Mouse (Mus musculus) left cerebral cortex, postnatal 25 days (tissue): ENCODE measurements around the gene Myo3b. TPM values are rescaled to one million over a fixed set of nuclear protein-coding genes. Genes with fewer than 3 reads are reported as not detected.
"Not testable (repeated sequence)": the region's sequence is repeated elsewhere in the genome, so short reads cannot be mapped to it uniquely, and the experiment has no call there.

Experiments used
- DNase-seq, 2 experiments: peaks; one replicate each; pipeline ENCODE4 v3.0.0; 2022; ENCODE audit warnings: low spot score in 2 of 2, mixed read lengths in 1 of 2
- intact Hi-C: fragments of 180-260 bp; cut with DNase I; formaldehyde crosslinking; loops from one replicate; pipeline ENCODE4 v1.15.1; 2025
- total RNA-seq, 2 experiments: library from RNA; stranded (reverse); gene quantifications; 2 replicates each; pipeline ENCODE4 v1.2.3; 2021

Myo3b gene
- 1 to 10 TPM in 1 of 2 experiments, under 1 TPM in 1; 0.71 to 1.2 TPM for total RNA-seq

DNA sequence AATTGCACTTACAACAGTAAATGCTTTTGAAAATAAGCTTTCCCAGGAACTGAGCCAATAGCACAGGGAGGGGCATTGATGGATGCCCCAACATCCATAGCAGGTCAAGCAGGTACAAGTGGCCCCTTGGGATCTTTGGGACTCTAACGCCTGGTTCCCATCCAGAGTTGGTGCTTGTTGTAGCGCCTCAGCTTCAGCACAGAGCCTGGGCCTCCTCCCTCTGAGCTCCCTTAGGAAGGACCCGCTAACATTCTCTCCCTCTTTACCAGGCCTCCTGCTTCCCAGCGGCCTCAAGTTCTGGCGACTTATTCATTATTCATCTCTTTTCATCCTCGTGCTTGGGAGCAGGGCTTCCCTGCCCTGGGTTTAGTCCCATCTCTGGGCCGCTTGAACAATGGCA lies at the start of gene Myo3b:
Myo3b (plus strand) TSS at position 375 of the 400 bp plus-strand sequence.
- intact Hi-C loops: no loop called here
- no peak for DNase-seq

DNA sequence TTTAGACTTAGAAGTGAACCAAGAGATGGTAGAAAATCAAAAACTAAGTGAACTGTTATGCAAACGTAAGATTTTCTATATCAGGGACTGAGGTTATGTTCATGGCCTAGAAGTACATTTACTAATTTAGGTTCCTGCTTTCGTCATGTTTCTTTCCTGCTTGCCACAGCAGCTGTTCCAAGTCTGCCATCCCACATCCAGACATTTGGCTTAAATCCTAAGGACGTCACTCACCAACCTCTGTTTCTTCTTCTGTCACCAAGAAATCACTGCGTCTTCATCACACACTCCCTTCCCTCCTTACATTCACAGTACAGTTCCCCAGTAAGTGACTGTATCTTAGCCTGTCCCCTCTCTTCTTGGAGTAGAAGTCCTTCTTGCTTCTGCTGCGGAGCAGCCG lies 49.7 kb upstream of the Myo3b start:
- intact Hi-C loops: no loop called here
- peak in 1 of 2 experiments; percentile 73 for DNase-seq

DNA sequence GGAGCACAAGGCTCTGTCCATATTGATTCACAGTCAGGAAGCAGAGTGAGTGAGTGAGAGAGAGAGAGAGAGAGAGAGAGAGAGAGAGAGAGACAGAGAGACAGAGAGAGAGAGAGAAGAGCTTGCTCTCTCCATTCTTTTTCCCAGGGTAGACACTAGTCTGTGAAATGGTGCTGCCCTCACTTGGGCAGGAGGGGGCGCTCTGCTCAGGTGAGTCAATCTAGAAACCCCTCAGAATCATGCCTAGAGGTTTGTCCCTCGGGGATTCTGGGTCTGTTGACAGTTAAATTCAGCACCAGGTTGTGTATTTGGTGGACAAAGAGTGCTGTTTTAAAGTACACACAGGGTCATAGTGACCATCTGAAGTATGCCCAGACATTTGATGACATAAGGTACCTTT lies 48.3 kb upstream of the Myo3b start:
- intact Hi-C loops: no loop called here
- no peak for DNase-seq

DNA sequence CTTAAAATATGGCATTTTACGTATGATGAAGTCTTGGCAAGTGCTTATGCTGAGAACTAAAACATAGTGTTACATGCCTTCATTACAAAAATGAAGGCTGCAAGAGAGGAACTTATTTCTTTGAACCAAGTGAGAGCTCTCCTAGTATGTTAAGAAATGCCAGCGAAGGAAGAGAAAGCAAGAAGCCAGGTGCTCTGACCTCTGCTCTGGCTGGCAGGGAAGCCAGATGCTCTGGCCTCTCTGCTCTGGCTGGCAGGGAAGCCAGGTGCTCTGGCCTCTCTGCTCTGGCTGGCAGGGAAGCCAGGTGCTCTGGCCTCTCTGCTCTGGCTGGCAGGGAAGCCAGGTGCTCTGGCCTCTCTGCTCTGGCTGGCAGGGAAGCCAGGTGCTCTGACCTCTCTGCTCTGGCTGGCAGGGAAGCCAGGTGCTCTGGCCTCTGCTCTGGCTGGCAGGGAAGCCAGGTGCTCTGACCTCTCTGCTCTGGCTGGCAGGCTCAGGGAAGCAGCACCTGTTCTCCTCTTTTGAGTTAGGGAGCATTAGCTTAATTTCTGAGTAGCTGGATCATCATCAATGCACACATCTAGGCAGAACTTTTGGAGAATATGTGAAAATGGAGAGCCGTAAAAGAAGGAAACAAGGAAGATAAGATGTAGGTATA lies 44.7 kb upstream of the Myo3b start:
- intact Hi-C loops, DNase-seq: not testable (repeated sequence)

DNA sequence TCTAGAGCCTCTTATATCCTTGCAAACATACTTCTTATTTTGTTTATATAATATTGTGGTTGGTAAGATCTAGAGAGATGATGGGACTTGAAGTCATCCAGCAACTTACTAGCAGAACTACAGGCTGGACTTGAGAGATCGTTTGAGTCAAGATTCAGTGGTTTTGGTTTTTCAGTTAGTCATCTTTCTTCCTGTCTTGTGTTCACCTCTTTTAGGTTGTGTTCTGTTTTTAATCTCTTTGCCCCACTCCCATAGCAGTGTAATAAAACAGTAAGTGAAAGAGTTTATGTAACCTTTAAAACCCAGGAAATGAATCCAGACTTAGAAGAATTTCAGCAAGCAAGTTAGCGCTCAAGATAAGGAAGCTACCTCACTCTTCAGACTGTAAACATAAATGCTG lies 44.1 kb upstream of the Myo3b start:
- no peak for DNase-seq
- intact Hi-C loops: no loop called here

DNA sequence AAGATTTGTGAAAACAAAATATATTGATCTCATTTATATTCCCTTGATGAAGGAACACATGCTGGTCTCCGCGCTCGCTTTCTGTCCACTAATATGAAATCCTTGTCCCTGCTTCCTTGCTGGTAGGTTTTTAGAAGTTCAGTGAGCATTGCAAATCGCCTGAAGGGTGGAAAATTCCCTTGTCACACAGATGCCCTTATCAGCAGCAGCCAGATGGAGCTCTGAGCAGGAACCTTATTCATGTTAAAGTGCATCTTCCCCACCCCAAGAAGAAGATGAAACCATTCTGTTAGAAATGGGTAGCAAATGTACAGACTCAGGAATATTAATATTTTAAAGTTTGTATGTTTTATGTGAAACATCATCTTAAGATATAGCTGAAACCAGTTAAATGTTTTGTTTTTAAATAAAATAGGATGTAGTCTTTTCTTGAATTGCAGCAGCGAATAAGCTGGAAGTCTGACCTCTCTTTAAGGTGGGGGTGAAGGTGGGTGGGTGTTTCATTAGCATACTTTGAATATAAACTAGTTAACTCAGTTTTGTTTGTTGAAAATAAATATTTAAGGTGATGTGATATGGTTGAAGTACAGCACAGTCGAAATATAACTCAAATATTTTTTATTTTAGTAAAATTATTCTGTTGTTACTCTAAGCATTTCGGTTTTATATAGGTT lies 39.7 kb upstream of the Myo3b start:
- DNase-seq: no peak
- intact Hi-C loops: no loop called here

DNA sequence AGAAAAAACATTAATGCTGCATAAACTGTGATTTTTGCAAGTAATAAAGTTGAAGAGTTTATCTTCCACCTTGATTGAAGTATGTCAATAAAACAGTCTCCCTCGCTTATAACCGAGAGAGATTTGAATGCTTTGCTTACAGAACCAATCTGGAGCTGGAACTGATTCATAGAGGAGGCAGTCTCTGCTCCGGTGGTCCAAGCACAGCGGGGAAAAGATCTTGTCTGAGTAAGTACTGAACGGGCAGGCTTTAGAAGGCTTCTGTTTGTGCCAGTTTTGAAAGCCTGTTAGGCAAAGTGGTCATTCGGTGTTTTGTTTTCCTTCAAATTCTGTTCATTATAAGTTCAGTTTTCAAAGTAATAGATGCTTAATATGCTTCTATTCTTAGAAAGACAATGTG lies 38.6 kb upstream of the Myo3b start:
- DNase-seq: no peak
- intact Hi-C loops: no loop called here

DNA sequence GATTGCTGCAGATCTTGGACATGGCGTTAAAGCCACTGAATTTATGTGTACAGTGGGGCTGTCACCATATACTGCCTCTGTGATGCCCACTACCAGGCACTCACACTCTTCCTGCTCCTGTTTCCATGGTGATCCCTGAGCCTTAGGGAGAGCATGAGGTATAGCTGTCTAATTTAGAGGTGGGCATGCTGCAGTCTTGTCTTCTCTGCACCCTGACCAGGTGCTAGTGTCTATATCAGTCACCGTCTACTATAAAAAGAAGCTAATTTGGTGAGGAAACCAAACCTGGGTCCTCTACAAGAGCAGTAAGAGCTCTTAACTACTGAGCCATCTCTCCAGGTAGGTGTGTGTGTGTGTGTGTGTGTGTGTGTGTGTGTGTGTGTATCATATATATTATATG lies 32.4 kb upstream of the Myo3b start:
- no peak for DNase-seq
- intact Hi-C loops: no loop called here

DNA sequence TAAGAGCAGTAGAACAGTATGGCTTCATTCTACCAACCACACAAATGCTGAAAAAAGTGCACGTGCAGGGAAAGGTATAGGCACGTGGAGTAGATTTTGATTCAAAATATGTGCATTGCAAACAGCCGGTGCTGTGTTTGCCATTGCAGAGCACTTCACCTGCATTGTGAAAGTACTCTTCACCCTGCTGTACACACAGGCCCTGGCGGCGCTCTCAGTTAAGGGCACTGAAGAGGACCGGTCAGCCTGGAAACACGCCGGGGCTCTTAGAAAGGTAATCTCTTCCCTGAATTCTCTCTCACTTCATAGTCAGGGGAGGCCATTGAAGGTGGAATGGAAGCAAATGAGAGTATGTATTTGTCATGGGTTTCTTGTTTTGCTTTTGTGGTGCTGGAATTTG lies 26.0 kb upstream of the Myo3b start:
- intact Hi-C loops: no loop called here
- no peak for DNase-seq

DNA sequence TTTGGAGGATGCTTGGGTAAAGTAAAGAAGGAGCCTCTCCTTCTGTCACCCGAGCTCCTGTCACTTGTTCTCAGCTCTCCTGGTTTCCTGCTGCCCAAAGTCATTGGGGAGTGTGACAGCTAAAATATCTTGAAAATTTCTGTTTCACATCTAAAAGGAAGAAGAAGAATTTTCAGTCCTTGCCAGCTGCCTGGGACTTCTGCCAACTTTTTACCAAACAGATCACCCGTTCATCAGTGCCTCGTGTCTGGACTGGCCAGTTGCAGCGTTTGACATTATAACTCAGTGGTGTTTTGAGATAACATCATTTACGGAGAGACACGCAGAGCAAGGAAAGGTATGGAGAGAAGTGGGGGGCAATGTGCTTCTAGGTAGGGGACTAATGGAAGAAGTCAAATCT lies 20.7 kb upstream of the Myo3b start:
- DNase-seq: peak in 1 of 2 experiments; percentile 46
- intact Hi-C loops: no loop called here

DNA sequence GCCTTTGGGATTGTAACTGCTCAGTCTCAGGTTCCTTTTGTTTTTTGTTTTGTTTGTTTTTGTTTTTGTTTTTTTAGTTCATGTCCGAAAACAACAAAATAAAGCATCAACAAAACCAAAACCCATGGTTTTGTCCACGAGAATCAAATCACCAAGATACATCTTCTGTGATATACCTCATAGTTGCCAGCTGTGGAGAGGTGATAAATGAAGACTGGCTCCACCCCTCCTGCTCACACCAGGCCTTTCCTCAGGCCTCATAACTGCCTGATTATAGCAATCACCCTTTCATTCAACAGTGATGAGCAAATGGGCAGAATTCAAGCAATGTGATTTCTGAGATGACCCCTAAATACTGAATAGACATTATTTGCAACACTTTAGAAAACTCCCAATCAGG lies 14.5 kb upstream of the Myo3b start:
- DNase-seq: no peak
- intact Hi-C loops: no loop called here

DNA sequence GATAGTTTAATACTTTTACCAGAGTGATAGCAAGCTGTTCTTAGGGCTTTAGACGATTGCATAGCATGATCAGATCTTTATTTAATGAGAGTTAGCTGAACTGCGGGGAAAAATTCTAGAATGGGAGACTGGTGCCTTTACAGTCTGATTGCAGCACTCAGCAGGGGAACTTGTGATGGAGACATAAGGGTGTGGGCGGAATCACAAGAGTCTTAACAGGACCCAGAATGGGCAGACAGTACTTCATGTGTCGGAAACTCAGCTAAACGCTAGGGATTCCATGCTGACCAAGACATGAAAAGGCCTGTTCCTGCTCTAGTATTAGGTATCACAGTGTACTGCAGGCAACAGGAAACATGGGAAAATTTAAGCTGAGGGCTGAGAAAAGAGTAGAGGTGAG lies 13.2 kb upstream of the Myo3b start:
- intact Hi-C loops: no loop called here
- peak in 1 of 2 experiments; percentile 76 for DNase-seq

DNA sequence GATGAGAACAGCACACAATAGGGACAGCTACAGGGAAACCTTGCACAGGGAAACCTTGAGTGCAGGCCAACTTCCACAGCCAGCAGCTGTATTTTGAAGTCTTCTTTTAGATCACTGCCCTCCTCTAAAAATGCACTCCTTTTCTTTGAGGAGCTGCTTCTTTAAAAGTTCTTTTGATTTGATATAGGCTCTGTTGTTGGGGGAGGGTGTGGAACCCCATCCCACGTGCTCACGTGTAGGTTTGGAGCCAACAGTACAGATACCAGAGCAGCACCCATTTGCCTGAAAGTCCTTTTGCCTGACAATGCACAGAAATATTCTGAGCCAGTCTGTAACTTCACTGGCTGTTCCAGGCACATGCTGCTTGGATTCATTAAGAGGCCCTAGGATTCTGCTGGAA lies 7.5 kb upstream of the Myo3b start:
- DNase-seq: no peak
- intact Hi-C loops: no loop called here

DNA sequence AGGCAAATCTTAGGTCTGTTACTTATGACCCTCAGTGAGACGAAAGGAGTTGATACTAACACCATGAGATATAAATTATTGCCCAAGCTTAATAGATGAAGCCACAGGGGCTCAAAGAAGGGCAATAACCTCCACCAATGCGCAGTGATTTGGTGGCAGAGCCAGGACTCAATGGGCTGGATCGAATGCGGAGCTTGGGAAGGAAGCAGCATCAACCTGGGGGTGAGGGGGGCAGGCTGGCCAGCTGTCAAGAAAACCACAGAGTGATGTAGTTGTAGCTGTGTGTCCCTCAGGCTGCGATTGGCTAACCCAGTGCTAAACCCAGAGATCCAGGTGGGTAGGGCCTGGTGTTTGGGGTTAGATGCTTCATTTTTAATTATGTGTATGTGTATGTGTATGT lies 4.0 kb upstream of the Myo3b start:
- no peak for DNase-seq
- intact Hi-C loops: no loop called here

DNA sequence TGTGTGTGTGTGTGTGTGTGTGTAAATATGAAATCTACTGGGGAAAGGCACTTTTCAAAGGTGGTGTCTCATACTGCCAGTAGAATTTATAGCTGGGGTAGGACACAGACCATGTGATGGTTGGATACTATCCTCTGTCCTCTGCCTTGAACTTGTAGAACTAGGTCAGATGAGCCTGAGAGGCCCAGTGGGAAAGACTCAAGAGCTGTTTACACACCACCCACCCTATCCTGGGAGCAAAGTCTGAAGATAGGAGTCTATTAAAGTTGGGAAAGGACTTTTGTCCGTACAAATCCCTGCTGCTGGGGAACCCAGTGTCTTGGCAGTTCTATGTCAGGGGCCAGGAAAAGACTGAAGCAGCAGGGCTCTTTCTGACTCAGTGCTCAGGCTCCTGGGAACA lies 3.6 kb upstream of the Myo3b start:
- intact Hi-C loops: no loop called here
- no peak for DNase-seq

DNA sequence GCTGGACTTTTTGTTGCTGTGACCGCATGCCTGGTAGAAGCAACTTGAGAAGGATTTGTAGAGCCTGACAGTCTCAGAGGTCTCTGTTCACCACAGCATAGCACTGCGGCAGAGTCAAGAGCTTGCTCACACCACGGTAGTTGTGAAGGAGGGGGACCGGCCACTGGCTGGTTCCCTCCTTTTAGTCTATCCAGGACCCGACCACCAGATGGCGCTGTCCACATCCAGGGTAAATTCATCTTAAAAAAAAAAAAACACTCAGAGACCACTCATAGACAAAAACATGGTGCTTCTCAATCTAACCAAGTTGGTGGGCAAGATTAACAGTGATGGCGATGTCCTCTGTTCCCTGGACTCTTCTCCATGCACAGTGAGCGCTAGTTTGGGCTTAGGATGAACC lies 1.7 kb upstream of the Myo3b start:
- DNase-seq: no peak
- intact Hi-C loops: no loop called here

DNA sequence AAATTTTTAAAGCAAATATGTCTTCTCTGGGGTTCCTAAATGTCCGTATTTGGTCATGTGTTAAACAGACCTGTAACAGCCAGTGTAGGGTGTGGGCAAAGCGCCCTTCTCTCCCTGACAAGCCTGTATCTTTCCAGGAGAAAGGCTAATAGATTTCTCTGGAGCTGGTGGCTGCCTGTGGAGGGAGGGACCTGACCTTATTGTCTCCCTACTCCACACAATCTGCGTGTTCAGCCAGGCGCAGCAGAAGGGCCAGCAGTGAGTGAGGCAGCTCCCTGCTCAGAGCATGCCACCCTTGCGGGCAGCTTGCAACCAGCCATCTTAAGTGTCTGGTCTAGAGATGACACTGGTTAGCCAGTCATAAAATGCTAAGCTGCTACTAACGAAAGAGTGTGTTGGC lies 5.5 kb downstream of the Myo3b start:
- intact Hi-C loops: no loop called here

DNA sequence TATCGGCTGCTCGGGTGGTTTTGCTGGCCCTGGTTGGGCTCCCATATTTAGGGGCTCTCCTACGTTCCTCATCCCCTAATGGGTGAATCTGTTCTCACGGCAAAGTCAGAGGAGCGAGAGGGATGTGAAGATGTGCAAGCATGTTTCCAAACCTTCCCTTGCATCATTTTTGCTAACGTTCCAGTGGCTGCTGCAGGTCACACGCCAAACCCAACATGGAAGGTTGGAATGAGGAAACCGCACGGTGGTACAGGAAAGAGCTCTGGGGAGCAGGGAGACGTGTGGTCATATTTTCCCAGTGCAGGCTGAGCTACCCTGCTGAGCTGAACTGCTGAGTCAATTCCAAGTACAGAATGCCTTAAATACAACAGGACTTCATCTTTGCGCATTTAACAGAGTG lies 8.9 kb downstream of the Myo3b start:
- intact Hi-C loops: no loop called here
- no peak for DNase-seq

More for the DNA sequence above, 5.5 kb downstream of the Myo3b start:
- DNase-seq: no peak

DNA sequence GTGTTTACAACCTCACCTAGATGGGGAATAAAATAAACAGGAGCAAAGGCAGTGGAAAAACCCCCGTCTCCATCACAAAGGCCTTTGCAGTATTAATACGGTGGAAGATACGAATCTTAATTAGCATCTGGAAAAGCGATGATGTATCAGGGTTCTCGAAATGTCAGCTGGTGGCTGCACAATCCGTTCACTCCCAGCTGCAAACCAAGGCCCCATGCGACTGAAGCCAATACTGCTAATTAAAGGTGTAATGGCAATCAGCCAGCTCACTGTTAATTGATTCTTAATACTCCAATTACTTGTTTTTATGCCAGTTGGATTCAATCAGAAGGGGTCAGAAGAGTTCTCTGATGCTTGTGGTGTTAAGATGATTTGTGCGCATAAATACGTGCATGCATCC lies 14.9 kb downstream of the Myo3b start:
- no peak for DNase-seq
- intact Hi-C loops: no loop called here

DNA sequence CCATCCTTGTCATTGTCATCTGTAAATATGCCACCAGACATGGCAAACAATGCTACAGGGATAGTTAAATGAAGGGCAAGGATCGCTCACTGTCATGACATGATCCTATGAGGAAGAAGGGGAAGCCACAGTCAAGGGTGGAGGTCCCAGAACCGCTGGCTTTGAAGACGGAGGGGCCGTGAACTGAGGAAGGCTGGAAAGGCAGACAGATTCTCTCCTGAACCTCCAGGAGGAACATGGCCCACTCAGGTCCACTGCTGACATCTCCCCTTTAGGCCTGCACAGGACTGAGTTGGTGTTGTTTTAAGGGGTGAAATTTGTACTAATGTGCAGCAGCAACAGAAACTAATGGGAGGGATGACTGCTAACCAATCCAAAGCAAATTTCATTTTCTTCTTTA lies 19.3 kb downstream of the Myo3b start:
- DNase-seq: no peak
- intact Hi-C loops: no loop called here
